Mouse (Mus musculus) hindlimb bud, embryonic 11.5 days (tissue): Measurements from ENCODE around the gene Lrfn2.

Experiments used
- DNase-seq: peaks from one replicate; pipeline ENCODE4 v3.0.0-alpha.2; 2012; ENCODE audit warnings: low read depth, low spot score; ENCODE audit errors: extremely low spot score

The Lrfn2 gene

DNA sequence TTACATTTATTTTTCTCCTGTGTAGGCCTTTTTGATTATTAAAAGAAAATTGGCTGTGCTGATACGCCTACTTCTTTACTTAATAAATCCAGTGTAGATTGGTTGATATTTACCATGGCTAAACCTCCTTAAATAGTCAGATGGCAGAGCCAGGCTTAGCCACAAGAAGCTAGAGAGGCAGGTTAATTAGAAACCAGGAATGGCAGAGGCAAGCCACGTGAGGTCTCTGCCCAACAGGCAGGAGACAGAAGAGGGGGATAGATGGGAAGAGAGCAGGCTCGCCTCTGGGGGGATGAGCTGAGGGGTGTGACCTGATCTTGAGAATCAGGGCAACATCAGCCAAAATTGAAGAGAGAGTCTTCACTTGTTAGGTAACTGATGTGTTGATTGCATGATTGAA lies 30.5 kb downstream of the Lrfn2 start:
- no peak for DNase-seq

DNA sequence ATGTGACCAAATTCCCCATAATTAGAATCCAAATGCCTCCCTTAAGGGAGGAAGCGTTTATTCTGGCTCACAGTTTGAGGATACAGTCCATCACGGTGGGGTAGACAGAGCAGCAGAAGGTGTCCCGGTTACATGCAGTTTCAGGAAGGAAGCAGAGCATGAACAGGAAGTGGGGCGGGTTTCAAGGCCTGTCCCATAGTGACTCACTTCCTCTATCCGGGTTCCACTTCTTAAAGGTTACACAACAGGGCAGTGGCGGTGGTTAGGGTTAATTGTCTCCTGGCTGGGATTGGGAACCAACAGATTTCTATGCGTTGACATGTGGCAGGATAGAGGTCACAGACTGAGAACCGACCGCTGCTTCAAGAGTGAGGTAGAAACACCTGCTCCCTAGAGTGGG lies 31.6 kb downstream of the Lrfn2 start:
- no peak for DNase-seq

DNA sequence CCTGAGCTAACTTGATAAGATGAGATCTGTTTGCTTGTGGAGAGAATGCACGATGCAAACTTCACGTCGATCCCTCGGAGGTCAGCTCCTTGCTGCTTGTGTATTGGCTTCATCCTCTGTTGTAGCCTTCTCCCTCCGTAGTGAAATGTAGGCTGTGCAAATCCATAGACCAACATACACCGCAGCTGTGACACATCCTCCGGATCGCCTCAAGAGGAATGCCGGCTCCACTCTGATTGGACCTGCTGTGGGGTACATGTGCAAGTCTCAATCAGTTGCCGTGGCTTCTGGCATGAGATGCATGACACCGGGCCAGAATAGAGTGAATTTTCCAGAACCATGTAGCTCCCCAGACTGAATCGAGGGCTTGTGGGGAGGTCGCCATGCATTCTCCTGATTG lies 36.1 kb downstream of the Lrfn2 start:
- no peak for DNase-seq

DNA sequence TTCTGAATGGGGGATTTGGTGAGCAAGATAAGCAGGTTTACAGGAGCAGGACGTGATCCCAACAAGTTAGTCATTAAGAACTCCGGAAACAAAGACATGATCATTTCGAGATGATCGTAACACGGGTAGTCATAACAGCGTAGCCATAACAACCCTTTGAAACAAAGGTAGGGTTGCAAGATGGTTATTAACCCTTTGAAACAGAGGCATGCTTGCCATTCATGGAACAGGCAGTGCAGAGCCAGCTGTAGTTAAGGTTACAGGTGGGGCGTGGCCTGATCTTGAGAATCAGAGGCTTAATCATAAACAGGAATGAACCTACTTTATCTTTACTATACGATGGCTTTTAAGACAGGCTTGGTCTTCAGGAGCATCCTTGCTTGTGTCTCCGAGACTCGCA lies 39.1 kb downstream of the Lrfn2 start:
- DNase-seq: no peak

DNA sequence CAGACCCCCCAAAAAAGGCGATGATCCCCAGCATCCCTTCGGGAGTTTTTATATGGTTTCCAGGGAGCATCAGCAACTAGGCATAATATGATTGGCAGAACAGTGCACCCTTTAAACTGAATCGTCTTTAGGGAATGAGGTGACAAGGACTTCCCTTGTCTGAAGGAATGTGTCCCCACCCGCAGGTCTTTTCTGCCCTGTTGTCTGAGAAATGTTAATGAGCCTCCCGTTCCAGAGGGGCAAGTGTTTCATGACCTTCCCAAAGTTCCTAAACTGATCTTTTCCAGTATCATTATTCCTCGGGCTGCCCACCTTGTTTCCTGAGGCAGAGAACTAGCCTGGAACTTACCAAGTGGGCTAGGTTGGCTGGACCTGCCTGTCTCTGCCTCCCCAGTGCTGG lies 40.7 kb downstream of the Lrfn2 start:
- no peak for DNase-seq

DNA sequence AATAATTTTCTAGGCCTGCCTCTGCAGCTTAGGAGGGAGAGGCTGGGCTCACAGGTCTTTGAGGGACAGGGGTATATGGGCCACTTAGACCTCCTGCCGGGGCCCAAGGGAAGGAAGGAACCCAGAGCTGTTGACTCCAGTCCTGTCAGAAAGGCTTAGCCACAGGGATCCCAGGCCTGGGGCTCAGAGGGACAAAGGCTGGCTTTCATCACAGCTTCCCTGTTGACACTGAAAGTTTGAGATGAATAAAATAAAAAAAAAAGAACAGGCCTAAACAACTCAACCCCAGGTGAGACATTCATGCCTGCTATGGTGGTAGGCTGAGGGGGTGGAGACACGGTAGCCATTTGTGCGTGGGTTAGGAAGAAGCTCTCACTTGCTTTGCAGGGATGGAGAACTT lies 41.2 kb downstream of the Lrfn2 start:
- no peak for DNase-seq

DNA sequence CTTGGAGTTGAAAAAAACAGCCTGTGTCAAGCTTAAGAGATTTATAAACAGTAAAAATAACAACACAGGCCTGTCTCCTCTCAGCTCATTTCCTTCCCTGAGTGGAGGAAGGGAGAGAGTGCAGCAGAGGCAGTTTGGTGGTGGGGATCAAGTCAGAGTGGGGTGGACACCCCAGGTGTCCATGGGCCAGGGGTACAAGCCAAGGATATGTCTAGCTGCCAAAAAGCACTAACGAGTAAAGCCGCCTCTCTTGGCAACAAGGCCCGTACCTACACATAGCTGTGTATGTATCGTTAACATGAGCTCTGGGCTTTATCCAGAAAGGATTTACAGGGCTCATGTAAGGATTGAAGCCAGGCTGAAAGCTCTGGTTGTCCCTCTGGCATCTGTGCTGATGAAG lies 42.9 kb downstream of the Lrfn2 start:
- no peak for DNase-seq

DNA sequence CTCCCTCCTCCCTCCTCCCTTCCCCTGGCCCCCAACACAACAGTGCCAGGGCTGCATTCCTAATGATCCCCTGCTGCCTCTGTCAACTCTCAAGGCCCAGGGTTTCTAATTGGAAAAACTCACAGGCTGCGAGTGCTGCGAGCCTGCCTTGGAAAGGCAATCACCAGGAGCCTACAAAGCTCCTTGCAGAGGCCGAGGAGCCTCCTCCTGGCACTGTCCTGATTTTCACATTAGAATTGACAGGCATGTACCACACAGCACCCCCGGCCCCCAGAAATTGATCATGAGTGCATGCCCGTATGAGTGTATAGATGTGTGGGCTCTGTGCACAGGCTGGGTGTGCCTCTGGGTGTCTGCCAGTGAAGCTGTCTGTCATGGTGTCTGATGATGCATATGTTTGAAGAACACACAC lies 44.4 kb downstream of the Lrfn2 start:
- no peak for DNase-seq

DNA sequence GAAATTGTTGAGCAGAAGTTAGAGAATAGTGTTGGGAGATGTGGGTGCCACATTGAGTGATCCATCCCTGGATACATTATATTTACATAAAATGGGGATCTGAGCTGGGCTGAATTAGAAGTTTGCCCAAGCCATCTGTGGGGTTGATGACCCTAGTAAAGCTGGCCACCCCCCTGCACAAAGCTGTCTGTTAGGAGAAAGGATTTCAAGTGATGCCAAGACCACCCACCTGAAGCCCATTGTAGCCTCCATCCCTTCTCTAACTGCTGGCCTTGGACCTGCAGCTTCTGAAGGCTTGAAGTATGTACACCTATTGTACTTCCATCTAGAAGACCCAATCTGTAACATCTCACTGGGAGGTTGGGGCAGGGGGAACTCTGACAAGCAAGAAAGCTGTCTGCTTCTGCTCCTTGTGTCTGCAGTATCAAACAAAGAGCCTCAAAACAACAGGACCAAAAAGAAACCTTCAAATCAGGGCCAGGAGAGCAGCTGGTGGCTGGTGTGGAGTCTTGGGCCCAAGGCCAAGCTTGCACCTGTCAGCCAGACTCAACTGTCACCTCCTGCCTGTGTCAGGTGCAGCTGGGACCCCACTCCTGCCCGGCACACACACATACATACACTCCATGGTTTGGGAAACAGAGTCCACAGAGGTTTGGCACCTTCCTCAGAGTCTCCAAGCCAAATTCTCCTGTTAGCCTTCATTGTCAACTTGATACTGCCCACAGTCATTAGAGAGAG lies 63.2 kb downstream of the Lrfn2 start:
- DNase-seq: no peak

DNA sequence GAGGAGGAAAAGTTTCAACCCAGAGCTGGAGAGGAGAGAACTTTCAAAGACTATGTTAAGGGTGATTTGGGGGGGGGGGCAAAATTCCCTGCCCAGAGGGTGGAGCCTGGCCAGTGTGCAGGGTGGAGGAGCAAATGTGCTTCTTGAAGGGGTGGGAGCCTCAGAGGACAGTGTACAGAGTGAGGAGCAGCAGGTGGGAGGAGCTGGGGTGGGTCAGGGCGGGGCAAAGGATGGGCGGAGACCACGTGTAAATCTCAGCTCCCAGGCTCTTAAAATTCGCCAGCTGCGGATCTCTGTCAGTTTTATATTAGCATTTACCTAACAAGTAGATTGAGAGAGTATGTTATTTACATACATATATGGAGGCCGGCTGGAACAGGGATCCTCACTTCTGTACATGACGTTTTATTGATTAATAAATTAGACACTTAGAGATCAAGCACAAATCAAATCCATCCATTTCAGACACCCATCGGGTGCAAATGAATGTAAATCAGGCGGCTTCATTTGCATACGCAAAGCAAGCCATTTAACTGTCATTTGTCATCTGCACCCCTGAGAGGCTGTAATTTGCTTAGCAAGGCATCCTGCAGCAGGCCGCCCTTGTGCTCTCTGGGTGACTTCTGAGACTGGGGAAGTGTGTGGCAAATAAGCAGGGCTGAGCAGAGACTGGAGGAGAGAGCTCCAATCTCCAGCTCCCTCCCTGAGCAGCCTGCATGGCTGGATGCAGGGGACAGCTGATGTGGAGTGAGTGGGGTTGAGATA lies 67.5 kb downstream of the Lrfn2 start:
- no peak for DNase-seq

DNA sequence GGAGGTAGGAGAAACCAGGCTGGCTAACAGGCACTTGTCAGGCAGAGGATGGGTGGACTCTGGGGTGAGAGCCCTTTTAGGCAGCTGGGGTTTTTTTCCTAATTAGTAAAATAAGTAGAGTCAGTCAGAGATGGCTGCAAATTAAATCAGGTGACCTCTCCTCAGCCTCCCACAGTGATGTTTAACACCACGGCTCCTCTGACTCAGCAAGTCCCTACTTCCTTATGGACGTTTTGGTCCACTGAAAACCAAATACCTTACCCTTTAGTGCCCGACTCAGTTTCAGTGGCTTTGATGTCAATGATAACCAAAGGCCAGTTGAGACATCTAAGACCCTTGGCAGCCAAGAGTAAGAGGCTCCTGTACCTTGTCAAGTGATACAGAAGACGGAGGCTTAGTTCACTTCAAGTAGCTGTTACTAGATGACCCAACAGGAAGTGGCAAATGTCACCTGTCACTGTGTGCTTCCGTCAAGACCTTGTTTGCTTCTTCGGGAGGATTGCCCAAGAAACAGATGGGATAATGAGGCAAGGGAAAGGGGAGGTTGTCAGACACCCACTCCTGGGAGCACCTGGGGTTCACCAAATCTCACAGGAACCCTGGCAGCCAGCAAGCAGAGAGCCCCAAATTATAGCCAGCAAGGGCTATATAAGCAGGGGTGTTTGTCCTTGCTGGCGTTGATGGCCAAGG lies 77.3 kb downstream of the Lrfn2 start:
- no peak for DNase-seq

DNA sequence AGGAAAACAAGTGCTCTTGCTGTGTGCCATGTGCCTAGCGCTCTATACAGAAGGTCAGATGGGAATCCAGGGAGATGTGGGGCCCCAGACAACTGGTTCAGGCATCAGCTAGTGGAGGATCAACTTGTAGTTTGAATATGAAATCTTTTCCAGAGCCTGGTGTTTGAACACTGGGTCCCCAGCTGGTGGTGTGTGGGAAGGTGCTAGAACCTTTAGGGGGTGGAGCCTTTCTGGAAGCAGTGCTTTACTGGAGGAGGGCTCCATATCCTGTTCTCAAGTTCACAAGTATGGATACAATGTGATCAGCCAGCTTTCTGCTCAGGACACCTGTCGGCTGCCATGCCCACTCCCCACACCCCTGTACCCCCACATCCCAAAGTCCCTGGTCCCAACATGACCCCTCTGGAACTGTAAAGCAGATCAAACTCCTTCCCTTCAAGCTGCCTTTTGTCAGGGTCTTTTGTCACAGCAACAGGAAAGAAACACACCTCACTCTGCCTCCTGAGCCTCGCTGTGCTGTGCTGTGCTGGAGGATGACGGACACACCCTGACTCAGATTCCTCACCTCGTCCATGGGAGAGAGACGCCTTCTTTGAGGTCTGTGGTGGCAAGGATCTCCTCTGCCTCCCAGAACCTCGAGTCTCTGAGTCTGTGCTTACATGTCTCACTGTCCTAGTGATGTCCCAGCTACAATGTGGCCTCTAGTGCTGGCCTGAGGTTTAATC lies 81.9 kb downstream of the Lrfn2 start:
- DNase-seq: no peak

DNA sequence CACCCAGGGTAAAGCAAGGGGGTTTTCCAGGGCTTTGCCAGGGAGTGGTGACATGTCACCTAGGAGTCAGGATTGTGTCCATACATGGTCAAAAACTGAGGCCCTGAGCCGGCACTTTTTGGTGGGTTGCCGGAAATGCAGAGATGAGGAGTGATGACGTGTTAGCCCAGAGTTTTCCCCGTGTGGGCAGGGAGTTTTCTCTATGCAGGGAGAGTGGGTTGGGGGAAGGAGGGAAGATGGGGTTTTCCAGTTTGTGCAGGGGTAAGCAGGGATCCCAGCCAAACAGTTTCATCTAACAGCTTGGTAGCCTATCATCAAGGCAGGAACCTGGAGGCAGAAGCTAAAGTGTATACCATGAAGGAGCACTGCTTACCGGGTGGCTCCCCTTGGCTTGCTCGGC lies 83.2 kb downstream of the Lrfn2 start:
- no peak for DNase-seq

DNA sequence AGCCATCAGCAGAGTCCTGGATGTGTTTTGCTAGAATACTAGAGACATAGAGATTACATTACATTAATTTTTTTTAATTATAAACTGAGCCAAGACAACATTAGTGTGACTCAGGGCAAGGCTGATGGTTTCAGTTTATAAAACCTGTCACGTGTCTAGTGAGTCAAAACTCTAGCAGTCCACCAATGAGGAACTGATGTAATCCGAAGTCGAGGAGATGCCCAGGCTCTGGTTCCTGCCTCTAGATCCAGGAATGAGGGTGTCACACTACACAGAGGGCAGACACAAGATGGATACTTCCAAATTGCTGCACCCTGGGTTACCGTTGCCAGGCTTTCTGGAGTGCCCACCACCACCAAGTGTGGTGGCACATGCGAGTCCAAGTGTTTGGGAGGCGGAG lies 84.0 kb downstream of the Lrfn2 start:
- no peak for DNase-seq

DNA sequence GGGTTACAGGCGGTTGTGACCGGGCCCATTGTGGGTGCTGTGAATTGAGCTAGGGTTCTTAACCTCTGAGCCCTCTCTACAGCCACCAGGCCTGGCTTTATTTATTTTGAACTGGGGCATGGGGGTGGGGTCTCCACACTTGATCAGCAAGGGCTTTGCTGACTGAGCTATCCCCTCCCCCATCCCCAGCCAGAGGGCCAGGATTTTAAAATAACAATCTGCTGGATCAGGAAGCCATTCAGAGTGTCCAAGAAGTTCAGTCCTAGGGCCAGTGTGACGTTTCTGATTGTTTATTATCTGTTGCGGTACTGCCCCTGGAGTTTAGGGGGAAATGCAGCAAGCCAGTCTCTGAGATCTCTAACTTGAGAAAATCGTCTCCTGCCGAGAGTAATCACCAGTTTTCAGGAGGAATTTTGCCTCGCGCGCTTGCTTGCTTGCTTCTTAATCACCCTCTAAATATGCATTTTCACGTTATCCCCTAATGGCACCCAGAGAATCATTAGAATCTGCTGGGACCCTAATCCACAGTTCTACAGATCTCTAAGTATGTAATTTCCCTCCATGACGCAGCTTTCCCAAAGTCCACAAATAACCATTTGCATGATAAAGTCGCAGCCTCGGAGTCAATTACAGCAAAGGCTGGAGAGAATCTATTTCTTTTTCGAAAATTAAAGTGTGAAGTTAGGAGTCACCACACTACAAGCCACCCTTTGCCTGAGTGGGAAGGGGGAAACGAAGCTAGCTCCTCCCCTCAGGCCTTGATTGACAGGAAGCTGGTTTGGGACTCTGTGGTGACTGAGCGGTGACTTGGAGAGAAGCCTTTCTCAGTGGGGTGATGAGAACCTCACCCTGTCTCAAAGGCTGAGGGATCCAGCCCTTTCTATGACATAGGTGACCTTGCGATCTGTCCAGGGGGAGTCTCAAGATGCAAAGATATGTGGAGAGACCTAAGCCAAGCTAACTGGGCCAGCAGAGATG lies 85.5 kb downstream of the Lrfn2 start:
- no peak for DNase-seq

DNA sequence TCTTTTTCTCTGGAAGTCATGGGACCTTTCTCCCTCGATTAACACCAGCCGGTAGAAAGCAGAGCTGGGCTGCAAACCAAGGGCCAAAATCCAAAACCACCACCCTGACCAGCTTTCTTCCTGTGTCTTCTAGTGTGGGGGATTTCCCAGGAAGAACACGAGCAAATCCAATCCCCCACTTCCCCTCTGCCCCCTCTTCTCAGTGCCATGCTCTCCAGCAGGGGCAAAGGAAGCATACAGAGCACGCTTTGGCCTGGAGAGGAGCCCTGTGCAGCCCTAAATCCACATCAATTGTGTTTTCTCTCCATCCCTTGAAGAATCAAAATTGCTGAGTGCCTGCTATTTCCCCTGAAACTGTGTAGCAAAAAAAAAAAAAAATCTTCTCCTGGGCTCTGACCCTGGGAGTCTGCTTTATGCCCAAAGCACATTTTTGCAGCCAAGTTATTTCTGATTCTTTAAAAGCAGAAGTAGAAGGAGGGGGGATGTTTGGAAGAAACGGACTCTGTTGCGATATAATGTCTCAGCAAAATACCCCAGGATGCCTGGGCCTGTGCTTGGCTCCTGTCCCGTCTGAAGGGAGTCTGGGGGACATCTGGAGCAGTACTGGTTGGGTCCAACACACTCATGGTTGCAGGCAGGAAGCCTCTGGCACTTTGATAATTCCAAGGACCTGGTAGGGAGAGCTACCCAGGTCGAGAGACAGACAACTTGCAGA lies 86.8 kb downstream of the Lrfn2 start:
- DNase-seq: no peak

DNA sequence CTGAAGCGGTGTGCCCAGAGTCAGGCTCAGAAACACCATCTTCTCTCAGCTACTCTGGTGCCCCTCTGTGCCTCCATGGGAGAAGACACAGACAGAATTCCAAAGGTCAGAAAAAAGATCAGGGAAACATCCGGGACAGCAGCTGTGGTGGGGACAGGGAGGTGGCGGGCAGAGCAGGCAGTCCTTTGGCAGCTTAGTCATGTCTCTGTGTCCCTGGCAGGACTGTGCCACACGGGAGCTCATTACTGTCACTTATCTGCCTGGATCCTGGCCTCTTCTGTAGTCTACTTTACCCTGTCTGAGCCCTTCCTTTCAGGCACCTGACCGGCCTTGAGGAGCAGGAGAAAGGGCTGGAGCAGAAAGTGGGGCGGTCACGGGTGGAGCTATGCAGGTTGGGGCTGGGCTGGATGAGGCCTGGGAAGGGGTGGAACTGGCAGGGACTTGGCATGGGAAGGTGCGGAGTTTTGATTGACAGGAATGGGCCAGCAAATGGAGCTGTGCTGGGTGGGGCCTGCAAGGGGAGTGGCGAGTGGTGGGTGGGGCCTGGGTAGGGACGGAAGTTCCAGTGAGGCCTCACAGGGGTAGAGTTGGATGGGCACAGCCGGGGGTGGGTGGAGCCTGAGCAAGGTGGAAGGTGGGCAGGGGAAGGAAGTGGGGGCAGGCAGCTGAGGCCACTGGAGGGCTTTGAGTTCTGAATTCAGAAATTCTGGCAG lies 97.5 kb downstream of the Lrfn2 start:
- DNase-seq: no peak

DNA sequence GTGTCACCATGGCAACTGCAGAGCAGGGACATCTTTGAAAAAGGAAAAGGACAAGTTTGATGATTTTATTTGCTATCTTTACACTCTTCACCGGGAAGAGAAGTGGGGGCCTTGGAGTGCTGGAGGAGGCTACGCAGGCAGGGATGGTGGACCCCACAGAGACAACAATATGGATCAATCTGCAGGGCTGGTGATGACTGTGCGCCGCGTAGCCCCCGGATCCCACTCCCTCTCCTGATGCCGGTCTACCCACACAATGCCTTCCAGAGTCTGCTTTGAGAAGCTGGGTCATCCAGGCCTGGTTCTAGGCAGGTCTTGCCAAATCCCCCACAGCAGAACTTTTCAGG lies 98.1 kb downstream of the Lrfn2 start:
- DNase-seq: no peak

DNA sequence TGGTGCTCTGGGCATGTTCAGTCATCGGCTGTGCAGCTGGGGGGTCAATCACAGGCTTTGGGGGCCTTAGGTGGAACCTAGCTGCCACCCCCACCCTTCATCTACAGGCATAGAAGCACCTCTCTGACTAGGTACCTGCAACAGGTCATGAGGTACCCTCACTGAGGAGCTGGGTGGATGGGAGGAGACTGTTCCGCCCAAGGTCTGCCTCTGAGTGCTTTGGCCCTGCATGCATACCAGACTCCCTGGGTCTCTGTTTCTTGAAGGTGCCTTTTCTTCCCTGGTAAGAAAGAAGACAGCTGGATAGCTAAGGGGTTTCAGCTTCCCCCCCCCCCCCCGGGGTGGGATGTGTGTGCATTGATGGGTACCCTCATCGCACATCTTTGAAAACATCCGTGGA lies 98.7 kb downstream of the Lrfn2 start:
- no peak for DNase-seq
